Mouse (Mus musculus): ENCODE data around the gene Zbtb38. TPM values are rescaled to one million over a fixed set of nuclear protein-coding genes. Genes with fewer than 3 reads are reported as not detected.

The Zbtb38 gene
- polyA plus RNA-seq (2015; fragmentation: Nextera tagmentation; extraction: Ambion mirVana), result 24.1 and 24.9 TPM in 2 replicates

DNA sequence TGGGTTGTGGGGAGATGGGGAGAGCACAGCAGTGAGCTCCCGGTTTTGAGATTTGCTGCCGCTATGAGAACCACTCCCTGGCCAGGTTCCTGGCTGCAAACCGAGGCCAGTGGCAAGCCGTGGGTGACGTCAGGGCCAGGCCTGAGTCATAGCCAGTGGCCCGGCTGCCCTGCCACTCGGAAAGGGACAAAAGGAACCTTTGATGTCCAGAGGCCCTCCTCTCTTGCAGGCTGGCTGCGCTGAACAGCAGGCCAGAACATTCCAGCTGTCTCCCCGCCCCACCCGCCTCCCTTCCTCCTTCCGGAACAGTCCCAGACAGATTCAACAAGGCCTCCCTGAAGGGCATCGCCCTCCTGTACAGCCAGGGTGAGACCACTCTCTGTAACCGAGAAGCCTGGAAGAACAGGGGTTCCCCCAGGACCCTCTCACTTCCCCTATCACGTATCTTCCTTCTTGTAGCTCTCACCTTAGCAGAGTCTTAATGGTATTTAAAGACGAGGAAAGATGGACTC lies at the start of gene Zbtb38:
TSS of gene Zbtb38 (minus strand) at position 229 of the 512 bp plus-strand sequence.
- H3K4me2 ChIP-seq, result no peak within 1 kb of the TSS
- no peaks in the 10 kb centered on the region for H3K27me3 ChIP-seq (replicated peaks)
- H3K9me3 ChIP-seq, result no peaks in the 10 kb centered on the region
- peak; percentile 84 for ATAC-seq (ENCODE audit: insufficient read depth, low FRiP score, low read depth)
- H3K4me1 ChIP-seq, result peaks cover 6% of the 10 kb centered on the region; the same call in 1 of the 2 replicates
- no peaks in the 10 kb centered on the region for H3K36me3 ChIP-seq
- H3K27ac ChIP-seq, result no peak within 1 kb of the TSS
- WGBS, result 40% methylated on average over 15 of the region's 15 CpGs
- H3K4me3 ChIP-seq (replicated peaks), result no peak within 1 kb of the TSS
- H3K9ac ChIP-seq, result no peak within 1 kb of the TSS

GRCm38 (mm10) chr9:96800131-96800825 lies 47.6 kb upstream of the Zbtb38 start:
- no peak for ATAC-seq (ENCODE audit: insufficient read depth, low FRiP score, low read depth)
- H3K36me3 ChIP-seq, result no peaks in the 10 kb centered on the region
- H3K9ac ChIP-seq, result no peak overlapping the region
- H3K4me1 ChIP-seq, result peaks cover 3% of the 10 kb centered on the region; the same call in 1 of the 2 replicates
- H3K9me3 ChIP-seq, result no peaks in the 10 kb centered on the region
- WGBS, result 19% methylated on average over 5 of the region's 5 CpGs
- no peak overlapping the region for H3K4me3 ChIP-seq (replicated peaks)
- H3K4me2 ChIP-seq, result no peak overlapping the region
- H3K27me3 ChIP-seq (replicated peaks), result no peaks in the 10 kb centered on the region
- no peak overlapping the region for H3K27ac ChIP-seq

DNA sequence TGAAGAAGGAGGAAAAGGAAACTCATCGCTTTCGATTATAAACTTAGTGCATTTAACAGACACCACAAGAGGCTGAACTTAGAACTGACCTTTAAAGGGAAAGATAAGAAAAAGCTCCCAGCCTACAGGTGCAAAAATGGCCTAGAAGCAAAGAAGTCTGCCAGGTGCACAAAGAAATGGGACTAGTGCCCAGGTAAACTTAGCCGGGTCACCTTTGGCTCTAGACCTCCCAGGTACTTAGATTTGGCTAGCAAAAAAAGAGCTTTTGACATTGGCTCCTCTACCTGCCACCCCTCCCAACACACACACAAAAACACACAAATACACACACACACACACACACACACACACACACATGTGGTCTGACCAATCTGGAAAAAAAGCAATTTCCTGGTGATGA lies 44.7 kb upstream of the Zbtb38 start:
- Histone ChIP-seq H3K9ac (no peak overlapping the region), H3K27ac (no peak overlapping the region), H3K36me3 (no peaks in the 10 kb centered on the region), H3K27me3 (replicated peaks) (no peaks in the 10 kb centered on the region), H3K9me3 (no peaks in the 10 kb centered on the region), H3K4me2 (no peak overlapping the region), H3K4me3 (replicated peaks) (no peak overlapping the region), H3K4me1 (peaks cover 5% of the 10 kb centered on the region; the same call in 1 of the 2 replicates)
- 91% methylated on average over 3 of the region's 3 CpGs for WGBS
- ATAC-seq (ENCODE audit: insufficient read depth, low FRiP score, low read depth), result no peak

GRCm38 (mm10) chr9:96795399-96795928 lies 42.8 kb upstream of the Zbtb38 start:
- H3K9ac ChIP-seq, result peak overlapping the region; percentile 19; the same call in 1 of the 2 replicates
- ATAC-seq (ENCODE audit: insufficient read depth, low FRiP score, low read depth), result peak; percentile 56
- H3K27me3 ChIP-seq (replicated peaks), result no peaks in the 10 kb centered on the region
- peak overlapping the region; percentile 67 for H3K4me2 ChIP-seq
- H3K9me3 ChIP-seq, result no peaks in the 10 kb centered on the region
- H3K27ac ChIP-seq, result peak overlapping the region; percentile 67; the same call in 1 of the 2 replicates
- H3K4me1 ChIP-seq, result peaks cover 5% of the 10 kb centered on the region; the same call in 1 of the 2 replicates
- peak overlapping the region; percentile 40 for H3K4me3 ChIP-seq (replicated peaks)
- H3K36me3 ChIP-seq, result no peaks in the 10 kb centered on the region
- WGBS, result 13% methylated on average over 10 of the region's 10 CpGs

- no peak overlapping the region for H3K9ac ChIP-seq
- H3K4me3 ChIP-seq (replicated peaks), result no peak overlapping the region
- H3K36me3 ChIP-seq, result no peaks in the 10 kb centered on the region
- peaks cover 5% of the 10 kb centered on the region; the same call in 1 of the 2 replicates for H3K4me1 ChIP-seq
- H3K4me2 ChIP-seq, result no peak overlapping the region
- no peak overlapping the region for H3K27ac ChIP-seq
- no peaks in the 10 kb centered on the region for H3K27me3 ChIP-seq (replicated peaks)
- ATAC-seq (ENCODE audit: insufficient read depth, low FRiP score, low read depth), result no peak
- H3K9me3 ChIP-seq, result no peaks in the 10 kb centered on the region
- WGBS, result 88% methylated on average over 2 of the region's 2 CpGs
Measured at GRCm38 (mm10) chr9:96794601-96795000, 42.0 kb upstream of the Zbtb38 start.

DNA sequence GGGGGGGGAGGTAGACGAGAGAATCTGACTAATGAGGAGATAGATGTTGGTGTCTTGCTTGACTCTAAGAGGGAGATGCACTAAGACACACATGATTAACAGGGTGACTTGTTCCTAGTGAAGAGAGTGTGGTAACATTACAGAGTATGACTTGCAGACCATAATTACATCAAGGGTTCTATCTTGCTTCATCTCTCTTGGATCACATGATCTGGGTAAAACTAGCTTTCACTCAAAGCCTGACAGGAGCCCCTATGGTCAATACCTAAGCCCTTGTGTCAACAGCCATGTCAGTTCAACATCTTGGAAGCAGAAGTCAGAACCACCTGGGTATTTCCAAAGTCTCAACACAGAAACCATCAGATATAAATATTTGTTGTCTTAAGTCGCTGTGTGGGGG lies 39.9 kb upstream of the Zbtb38 start:
- no peaks in the 10 kb centered on the region for H3K27me3 ChIP-seq (replicated peaks)
- H3K4me1 ChIP-seq, result peaks cover 5% of the 10 kb centered on the region; the same call in 1 of the 2 replicates
- no peak overlapping the region for H3K27ac ChIP-seq
- H3K4me2 ChIP-seq, result no peak overlapping the region
- no peaks in the 10 kb centered on the region for H3K9me3 ChIP-seq
- no peak for ATAC-seq (ENCODE audit: insufficient read depth, low FRiP score, low read depth)
- no peak overlapping the region for H3K9ac ChIP-seq
- WGBS, result 49% methylated on average over 2 of the region's 2 CpGs
- no peak overlapping the region for H3K4me3 ChIP-seq (replicated peaks)
- H3K36me3 ChIP-seq, result no peaks in the 10 kb centered on the region

DNA sequence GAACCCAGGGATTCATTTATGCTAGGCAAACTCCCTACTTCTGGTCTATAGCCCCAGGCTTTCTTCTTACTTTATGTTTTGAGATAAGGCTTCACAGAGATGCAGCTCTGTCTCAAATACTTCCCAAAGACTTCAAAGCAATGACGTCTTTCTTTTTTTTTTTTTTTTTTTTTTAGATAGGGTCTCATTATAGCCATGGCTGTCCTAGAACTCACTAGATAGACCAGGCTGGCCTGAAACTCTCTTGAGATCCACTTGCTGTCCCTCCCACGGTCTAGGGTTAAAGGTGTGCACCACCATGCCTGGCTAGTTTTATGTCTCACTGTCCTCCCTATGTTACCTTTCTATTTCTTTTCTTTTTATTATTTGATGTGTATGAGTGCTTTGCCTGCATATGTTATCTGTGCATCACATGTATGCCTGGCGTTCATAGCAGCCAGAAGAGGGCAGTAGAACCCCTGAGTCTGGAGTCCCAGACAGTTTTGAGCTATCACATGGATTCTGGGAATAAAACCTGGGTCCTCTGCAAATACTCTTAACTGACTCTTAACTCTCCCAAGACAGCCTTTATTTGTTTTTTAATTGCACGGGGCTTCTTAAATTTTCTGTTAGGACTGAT lies 37.9 kb upstream of the Zbtb38 start:
- no peak for ATAC-seq (ENCODE audit: insufficient read depth, low FRiP score, low read depth)
- peaks cover 12% of the 10 kb centered on the region for H3K4me1 ChIP-seq
- no peaks in the 10 kb centered on the region for H3K9me3 ChIP-seq
- H3K27me3 ChIP-seq (replicated peaks), result no peaks in the 10 kb centered on the region
- H3K4me2 ChIP-seq, result no peak overlapping the region
- WGBS, result 50% methylated on average over 4 of the region's 4 CpGs
- H3K4me3 ChIP-seq (replicated peaks), result no peak overlapping the region
- no peaks in the 10 kb centered on the region for H3K36me3 ChIP-seq
- H3K9ac ChIP-seq, result no peak overlapping the region
- H3K27ac ChIP-seq, result no peak overlapping the region

GRCm38 (mm10) chr9:96789906-96790305 lies 37.3 kb upstream of the Zbtb38 start:
- ATAC-seq (ENCODE audit: insufficient read depth, low FRiP score, low read depth), result no peak
- H3K4me1 ChIP-seq, result peaks cover 8% of the 10 kb centered on the region; the same call in 1 of the 2 replicates
- no peak overlapping the region for H3K4me3 ChIP-seq (replicated peaks)
- 76% methylated on average over 3 of the region's 3 CpGs for WGBS
- no peaks in the 10 kb centered on the region for H3K9me3 ChIP-seq
- no peaks in the 10 kb centered on the region for H3K27me3 ChIP-seq (replicated peaks)
- no peak overlapping the region for H3K9ac ChIP-seq
- no peak overlapping the region for H3K27ac ChIP-seq
- no peaks in the 10 kb centered on the region for H3K36me3 ChIP-seq
- H3K4me2 ChIP-seq, result no peak overlapping the region

DNA sequence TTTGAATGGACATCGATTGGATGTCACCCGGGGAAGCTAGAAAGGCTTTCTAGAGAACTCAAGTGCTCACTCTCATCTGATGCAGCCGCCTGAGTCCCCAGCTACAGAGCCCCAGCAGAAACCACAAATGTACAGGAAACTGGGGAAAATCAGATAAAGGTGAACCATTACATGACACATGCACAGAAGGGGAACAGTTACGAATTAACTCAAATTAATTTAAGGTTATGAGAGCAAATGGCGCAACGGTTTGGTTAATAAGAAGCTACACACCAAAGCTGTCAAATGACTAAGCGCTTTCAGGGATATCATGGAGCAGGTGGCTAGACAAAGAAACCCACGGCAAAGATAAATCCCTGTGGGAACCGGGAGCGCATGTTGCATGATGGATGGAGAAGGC lies 35.2 kb upstream of the Zbtb38 start:
- H3K36me3 ChIP-seq, result no peaks in the 10 kb centered on the region
- no peaks in the 10 kb centered on the region for H3K27me3 ChIP-seq (replicated peaks)
- H3K27ac ChIP-seq, result no peak overlapping the region
- H3K9me3 ChIP-seq, result no peaks in the 10 kb centered on the region
- H3K4me1 ChIP-seq, result peaks cover 8% of the 10 kb centered on the region; the same call in 1 of the 2 replicates
- no peak overlapping the region for H3K9ac ChIP-seq
- ATAC-seq (ENCODE audit: insufficient read depth, low FRiP score, low read depth), result no peak
- H3K4me3 ChIP-seq (replicated peaks), result no peak overlapping the region
- WGBS, result 77% methylated on average over 10 of the region's 10 CpGs
- no peak overlapping the region for H3K4me2 ChIP-seq

DNA sequence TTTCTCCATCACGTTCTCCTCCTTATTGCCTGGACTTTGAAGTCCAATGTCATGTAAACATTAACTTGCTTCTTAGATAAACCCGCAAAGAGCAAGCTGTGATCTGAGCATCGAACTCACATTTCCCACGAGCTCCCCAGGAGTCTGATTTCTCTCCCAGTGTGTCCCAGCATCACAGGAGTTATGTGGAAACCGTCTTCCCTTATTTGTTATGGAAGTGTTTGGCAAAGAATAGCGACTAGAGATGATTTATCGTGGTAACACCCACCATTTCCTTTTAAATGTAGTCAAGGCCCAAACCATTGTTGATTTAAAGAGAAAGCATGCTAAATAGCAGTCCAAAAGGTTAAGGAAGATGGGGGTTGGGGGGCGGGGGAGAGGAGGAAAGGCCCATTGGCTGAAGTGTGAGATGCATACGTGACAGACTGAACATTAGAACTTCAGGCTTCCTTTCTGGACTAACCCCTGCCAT lies 33.3 kb upstream of the Zbtb38 start:
- Histone ChIP-seq H3K27me3 (replicated peaks) (no peaks in the 10 kb centered on the region), H3K9me3 (no peaks in the 10 kb centered on the region), H3K4me2 (no peak overlapping the region), H3K36me3 (no peaks in the 10 kb centered on the region), H3K4me3 (replicated peaks) (no peak overlapping the region), H3K9ac (no peak overlapping the region), H3K27ac (no peak overlapping the region; the same call in 1 of the 2 replicates), H3K4me1 (peaks cover 8% of the 10 kb centered on the region; the same call in 1 of the 2 replicates)
- 16% methylated on average over 9 of the region's 9 CpGs for WGBS
- ATAC-seq (ENCODE audit: insufficient read depth, low FRiP score, low read depth), result no peak

- Histone ChIP-seq H3K9me3 (no peaks in the 10 kb centered on the region), H3K36me3 (no peaks in the 10 kb centered on the region), H3K27me3 (replicated peaks) (no peaks in the 10 kb centered on the region), H3K4me2 (no peak overlapping the region), H3K27ac (no peak overlapping the region), H3K9ac (no peak overlapping the region), H3K4me1 (peaks cover 8% of the 10 kb centered on the region; the same call in 1 of the 2 replicates), H3K4me3 (replicated peaks) (no peak overlapping the region)
- 71% methylated on average over 3 of the region's 3 CpGs for WGBS
- no peak for ATAC-seq (ENCODE audit: insufficient read depth, low FRiP score, low read depth)
Measured at GRCm38 (mm10) chr9:96785187-96785586, 32.6 kb upstream of the Zbtb38 start.

- Histone ChIP-seq H3K4me1 (peaks cover 8% of the 10 kb centered on the region; the same call in 1 of the 2 replicates), H3K27me3 (replicated peaks) (no peaks in the 10 kb centered on the region), H3K4me3 (replicated peaks) (no peak overlapping the region), H3K36me3 (no peaks in the 10 kb centered on the region), H3K9me3 (no peaks in the 10 kb centered on the region), H3K27ac (no peak overlapping the region), H3K4me2 (no peak overlapping the region), H3K9ac (no peak overlapping the region)
- no peak for ATAC-seq (ENCODE audit: insufficient read depth, low FRiP score, low read depth)
- WGBS, result 76% methylated on average over 9 of the region's 9 CpGs
Measured at GRCm38 (mm10) chr9:96783667-96784066, 31.0 kb upstream of the Zbtb38 start.

Measured in stomach, embryonic 15.5 days (tissue).